Mouse (Mus musculus) kidney, postnatal 25 days (tissue): Measurements from ENCODE around the gene Dock1.

Source experiments
- DNase-seq, 2 experiments: peaks; one replicate each; pipeline ENCODE4 v3.0.0; 2021; ENCODE audit warnings: mixed read lengths in 2 of 2

The Dock1 gene

DNA sequence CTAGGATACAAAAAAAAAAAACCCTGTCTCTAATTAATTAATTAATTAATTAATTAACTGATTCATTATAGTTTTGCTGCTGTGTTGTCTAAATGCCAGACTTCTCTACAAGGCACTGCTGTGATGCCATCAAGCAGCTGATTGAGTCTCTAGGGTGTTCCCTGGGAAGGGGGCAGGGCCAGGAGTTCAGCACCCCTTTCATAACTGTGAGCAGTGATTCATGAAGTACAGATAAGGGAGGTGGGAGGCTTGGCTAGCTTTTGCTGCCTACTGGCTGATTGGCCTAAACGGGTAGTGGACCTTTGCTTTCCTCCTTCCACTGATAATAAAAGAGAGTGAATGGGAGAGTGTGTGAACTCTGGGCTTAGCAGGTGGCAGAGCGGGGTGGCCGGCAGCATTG is 389.1 kb downstream of the Dock1 start:
- DNase-seq: no peak

DNA sequence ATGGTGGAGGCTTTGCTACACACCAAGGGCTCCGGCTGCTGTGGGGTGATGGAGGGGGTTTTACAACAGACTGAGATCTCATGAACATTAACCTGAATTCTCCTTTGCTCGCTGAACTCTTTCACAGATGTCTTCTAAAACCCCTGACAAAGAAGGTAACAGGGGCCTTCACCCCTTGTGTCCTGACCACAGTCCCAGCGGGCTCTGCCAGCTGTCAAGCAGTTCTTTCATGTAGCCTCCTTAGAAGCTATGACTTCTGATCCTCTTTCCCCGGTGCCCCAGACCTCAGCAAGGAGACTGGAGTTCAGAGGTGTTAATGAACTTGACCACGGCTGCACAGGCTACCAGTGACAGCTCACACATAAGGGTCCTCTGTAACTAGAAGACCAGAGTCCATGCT is 393.4 kb downstream of the Dock1 start:
- no peak for DNase-seq

DNA sequence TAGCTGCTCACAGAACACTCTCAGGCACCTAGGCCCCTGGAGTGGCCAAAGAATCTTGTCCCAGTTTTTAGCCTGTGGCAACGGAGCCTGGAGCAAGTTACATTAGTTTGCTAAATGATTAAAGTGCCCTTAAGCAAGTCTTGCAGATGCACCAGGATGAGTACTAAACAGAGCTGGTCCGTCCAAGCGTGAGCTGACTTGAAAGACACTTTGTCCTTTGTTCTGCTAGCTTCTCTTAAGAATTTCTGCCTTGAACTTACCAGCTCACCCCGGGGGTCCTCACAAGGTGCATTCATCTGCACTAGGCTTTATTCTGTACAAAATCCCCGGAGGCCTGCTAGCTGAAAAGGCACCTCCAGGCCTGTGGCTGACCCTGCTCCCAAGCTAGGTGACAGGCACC is 394.8 kb downstream of the Dock1 start:
- DNase-seq: no peak

DNA sequence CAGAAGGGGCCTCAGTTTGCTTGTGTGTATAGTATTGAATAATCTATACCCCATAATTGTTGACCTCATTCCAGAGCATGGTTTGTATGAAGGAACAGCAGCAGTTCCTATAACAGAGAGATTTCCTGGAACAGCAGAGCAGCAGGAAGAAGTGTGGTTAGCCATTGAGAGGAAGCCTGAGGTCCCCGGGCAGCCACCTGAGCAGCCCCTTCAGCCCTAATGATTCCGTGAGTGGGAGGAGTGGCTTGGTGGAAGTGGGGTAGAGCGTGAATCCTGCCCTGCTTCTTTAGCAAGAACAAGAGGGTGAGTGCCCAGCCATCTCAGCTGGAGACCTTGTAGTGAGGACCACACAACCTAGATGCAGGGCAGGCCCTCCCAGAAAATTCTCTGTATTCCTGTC is 398.4 kb downstream of the Dock1 start:
- DNase-seq: no peak

DNA sequence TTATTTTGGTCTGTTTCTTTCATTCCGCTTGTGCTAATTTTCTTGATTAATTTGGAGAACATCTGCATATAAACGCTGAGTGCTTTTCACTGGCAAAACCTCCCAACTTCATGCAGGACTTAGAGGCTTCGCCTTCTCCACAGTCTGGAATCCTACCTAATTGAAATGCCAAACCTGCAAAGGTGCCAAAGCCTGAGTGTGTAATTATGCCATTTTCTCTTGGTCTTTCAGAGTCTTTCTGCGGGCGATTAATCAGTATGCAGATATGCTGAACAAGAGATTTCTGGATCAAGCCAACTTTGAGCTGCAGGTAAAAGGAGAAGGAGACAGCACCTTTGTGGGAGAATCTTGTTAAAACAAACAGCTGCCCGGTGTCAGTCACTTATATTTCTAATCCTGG is 406.4 kb downstream of the Dock1 start:
- DNase-seq: peak in 1 of 2 experiments; percentile 40

DNA sequence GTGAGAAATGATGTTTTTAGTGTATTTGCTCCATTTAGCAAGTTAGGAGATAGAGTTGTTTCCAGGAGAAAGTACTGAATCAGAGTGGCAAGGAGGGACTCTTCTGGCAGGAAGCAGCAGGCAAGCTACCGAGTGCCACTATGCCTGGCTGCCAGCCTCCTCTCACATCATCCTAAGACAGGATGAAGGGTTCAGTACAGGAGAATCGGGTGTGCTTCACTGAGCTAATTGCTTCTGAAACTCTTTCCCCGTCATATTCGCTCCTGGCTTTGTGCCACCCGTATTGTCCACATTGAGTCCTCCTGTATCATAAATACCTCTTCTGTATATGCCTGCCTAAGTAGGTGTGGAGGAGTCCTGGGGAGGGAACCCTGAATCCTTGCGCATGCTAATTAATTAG is 406.9 kb downstream of the Dock1 start:
- DNase-seq: no peak

DNA sequence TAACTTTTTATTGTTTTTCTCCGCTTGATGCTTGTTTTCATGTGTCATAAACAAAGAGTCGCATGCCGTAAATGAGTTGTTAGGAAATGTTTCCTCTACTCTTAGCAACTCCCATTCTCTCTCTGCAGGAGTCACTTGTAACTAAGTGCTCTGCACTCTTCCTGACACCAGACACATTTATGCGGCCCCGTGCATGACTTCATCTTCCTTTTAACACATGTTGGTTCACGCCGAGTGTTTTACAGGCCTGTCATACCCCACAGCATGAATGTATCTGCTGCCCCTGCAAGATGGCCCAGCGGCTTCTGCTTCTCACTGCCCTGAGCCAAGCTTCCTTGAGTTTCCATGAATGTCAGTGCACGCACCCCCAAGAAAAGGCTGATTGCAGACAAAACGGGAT is 407.4 kb downstream of the Dock1 start:
- DNase-seq: no peak

DNA sequence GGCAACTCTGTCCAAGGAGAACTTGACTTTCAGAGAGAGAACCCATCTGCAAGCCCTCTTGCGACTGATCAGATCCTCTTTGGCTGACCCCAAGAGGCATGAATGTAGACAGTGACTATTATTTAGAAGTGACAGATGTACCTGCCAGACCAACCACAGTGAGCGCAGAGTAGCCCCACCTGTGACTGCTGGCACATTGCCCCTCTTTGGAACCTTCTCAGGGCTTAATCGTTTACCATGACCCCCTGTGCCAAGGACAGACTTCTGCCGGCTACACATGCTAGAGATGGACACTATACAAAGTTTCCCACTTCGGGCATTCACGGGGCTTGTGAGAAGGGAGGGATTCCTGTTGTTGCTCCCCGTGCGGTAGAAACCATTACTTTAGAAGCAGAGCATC is 413.0 kb downstream of the Dock1 start:
- peak; percentile 56 to 67 for DNase-seq

DNA sequence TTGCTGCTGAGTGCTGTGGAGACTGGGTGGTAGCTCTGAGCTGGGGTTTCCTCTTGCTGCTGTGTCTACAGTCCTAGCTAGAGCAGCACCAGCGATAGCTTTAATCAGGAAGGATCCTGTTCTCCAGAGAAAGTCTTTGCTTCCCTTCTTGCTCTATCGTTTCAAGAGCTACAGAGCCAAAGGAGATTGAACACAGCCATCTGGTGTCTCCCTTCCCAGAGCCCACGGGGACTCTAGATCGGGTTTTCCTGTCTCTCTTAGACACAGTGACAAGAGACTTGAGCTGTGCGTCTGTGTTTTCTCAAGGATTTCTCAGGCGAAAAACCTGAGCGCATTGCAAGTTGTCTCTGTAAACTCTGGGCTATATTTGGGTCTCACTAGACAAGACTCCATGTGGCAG is 413.6 kb downstream of the Dock1 start:
- no peak for DNase-seq

DNA sequence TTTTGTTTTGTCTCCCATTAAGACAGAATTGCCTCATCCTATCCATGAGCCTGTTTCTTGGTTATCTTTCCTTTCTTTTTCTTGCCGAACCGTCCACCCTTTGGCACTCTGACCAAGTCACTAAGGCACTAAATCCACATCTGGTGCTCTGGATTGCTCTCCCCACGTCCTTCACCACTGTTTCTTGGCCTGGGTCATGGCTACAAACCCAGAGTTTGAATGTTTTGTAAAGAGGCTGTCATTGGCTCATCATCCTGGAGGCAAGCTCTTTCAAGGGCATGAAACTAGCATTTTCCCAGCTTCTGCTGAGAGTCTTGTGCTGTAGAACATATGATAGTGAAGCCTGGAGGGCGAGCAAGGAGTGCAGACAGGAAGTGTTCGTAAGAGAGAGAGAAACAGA is 416.1 kb downstream of the Dock1 start:
- DNase-seq: no peak

DNA sequence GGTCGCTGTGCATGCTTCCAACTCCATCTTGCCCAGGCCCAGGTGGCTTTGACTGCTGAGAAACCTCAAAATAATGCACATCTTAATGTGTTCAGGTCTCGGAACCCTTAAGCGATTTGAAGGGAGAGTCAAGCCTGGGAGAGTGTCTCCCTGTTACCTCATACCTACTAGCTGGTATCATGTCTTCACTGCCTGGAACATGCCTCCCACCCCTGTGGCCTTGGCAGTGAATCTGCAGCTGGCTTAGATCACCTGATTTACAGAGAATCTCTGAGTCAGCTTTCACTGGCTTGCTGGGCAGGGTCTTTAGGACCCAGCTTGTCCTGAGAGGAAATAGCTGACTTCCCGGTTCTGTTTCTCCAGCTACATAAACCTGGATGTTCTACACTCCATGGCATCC is 419.2 kb downstream of the Dock1 start:
- no peak for DNase-seq

DNA sequence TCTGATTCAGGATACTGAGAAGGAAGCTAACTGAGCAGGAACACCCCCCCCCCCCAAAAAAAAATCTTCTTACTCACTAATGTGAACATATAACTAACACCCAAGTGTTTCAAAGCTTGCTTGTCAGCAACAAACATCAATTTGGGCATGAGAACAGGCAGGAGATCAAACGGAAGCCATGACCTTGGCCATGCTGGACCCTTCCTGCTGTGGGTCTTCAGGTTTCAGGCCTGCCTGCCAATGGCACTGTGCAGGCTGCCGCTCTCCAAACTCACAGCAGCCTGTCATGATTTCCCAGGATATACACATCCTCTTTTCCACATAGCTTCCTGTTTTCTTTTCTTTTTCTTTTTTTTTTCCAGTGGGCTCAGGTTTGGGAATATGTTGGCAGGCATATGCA is 423.4 kb downstream of the Dock1 start:
- no peak for DNase-seq

DNA sequence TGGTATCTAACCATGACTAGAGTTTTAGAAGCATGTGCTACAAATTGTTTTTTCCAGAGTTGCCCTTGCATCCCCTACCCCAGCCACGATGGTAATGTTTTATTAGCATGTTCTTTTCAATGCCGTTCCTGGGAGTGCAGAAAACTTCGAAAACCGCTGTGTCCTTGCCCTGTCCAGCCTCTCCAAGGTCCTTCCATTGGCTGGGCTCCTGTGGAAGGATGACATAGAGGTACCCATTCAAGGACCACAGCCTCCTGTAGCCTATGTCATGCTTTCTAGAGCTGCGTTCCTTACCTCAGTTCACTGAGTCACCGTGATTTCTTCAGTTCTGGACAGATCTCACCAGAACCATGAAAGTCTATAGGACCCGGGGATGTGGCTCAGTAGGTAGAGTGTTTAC is 431.5 kb downstream of the Dock1 start:
- DNase-seq: no peak

DNA sequence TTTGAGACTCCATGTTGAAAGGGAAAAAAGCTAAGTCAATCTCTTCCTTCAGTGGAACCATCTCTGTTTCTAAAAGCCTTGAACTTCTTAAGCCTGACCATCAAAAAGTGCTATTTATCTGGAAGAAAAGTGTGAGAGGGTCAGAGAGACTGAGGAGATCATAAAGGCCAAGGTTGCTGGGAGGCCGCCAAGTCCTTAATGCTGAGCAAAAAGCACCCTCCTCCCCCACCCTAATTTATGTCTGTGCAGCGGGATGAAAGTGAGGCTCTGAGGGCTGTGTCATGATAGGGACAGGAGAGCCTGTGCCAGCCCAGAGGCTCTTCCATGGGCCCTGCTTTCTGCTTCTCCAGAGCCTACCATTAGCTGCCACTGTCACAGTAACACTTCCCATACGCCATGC is 436.1 kb downstream of the Dock1 start:
- peak in 1 of 2 experiments; percentile 24 for DNase-seq

DNA sequence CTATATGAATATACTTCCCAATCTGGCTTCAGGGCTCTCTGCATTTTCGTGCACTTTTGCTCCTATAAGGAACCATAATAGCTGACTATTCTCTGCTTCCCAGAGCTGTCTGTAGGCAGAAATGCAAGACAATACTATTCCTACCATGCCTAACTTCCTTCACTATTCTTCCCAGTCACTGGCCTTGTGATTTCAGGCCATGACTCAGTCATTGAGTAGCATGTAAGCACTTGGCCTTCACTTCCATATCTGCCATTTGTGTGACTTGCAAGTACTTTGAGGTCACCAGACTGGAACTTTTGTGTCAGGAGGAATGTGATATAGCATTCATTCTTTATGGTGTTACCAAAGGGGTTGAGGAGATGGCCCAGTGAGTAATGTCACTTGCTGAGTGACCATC is 439.9 kb downstream of the Dock1 start:
- DNase-seq: no peak

DNA sequence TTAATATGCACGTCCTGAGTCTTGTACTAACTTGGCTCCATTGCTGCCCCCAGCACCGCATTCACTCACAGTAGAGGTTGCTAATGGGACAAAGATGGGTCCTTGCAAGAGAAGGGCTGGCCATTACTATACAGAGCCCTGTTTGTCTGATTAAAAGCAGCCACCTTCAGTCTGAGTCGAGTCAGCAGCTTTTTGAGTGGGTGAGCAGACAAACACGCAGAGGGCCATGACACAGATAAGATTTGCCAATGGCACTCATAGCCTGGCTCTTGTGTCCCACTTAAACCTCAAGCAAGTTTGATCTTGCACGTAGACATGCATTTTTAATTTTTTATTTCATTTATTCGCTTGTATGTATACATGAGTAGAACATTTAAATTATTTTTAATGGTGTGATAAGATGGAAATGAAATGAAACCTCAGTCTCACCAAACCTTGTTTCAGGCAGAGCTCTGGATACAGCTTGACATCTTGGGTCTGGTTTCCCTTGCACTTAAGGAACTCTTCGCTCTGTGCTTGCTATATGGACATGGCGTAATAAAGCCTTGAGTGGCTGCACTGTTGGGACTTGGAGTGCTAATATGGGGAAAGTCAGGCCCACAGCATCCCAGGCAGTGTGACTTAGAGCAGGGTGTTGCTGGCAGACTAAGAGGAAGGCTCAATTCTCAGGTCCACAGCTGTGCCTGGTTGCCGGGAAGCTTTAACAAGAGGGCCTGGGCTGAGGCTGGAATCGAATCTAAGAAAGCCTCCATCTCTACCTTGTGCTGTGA is 455.0 kb downstream of the Dock1 start:
- no peak for DNase-seq

DNA sequence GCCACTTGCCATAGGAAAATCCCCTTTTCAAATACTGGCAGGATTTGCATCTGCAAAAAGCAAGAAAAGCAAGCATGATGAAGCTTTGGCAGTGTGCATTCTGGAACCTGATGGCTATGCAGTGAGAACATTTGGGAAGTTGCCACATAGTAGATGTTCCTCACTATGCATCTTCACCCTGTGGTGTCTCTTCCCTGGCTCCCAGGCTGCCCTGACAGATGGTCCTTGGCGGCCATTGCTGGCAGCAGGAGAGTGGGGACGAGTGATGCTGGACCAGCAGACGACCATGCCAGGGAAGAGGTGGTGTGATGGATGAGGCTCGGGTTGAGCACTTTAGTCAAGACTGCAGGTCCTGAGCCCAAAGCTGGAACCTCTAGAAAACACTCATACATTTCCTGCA is 462.0 kb downstream of the Dock1 start:
- no peak for DNase-seq

DNA sequence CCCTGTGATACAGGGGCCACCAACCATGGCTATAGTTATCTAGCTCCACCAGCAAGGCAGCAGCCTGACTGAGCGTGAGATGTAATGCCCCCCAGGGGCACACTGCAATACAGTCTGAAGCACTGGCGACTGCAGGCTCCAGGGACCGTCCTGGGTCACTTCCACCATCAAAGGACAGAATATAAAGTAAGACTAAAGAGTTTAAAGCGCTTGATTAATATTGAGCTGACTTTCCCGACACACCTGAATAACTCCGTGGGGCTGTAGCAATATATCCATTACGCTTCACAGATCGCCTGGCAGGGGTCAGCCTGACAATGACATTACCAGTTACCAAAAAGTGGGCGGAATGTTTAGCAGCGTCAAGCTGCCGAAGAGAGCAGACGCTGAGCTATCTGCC is 464.2 kb downstream of the Dock1 start:
- no peak for DNase-seq

DNA sequence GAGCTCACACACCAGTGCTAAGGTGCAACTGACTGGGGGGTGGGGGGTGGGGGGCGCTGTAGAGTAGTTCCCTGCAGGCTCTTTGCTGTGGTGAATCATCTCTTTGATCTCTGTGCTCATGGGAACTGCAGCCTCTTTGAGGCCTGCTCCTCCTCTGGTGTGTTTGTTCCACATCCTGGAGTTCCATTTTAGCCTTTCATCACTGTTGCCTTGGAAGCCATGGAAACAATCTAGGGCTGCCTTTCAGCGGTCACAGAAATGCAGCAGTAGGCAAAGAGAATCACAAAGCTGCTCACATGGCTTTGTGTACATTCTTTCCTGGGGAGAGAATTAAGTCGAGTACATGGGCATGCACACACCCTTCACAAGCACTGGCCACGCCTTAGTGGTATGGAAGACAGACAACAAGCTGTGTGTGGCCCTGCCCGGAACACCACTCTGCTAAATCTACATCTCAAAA is 468.7 kb downstream of the Dock1 start:
- DNase-seq: no peak

DNA sequence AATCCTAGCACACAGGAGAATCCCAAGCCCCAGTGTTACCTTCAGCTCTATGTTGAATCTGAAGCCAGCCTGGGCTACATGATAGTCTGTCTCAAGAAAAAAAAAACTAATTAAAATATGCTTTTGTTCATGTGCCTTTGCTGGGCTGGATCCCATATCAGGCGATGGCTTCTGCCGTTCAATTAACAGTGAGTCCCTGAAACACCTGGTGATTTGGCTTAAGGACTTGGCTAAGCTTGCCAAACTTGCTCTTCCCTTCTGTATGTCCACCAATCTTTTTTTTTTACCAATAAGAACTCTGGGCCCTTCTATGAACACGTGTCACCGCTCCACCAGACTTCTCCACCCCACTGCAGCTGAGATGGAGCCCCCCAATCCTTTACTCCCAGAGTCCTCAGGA is 474.3 kb downstream of the Dock1 start:
- DNase-seq: no peak

DNA sequence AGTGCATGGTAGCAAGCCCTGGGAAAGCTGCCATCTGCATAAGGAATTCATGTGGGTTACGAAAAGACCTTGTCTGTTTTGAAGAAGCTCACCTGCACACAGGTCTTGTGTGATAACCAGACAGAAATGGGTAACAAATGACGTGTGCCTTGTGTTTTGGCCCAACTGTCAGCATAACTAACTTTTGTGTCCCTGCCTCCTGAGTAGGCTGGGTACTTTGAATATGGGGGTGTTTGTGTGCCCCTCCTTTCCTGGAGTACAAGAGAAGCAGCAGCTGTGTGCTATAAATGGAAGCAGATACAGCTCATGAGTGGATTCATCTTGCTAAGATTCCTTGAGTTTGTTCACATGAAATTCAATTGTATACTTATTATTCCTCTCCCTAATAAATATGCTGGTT is 480.5 kb downstream of the Dock1 start:
- DNase-seq: no peak

DNA sequence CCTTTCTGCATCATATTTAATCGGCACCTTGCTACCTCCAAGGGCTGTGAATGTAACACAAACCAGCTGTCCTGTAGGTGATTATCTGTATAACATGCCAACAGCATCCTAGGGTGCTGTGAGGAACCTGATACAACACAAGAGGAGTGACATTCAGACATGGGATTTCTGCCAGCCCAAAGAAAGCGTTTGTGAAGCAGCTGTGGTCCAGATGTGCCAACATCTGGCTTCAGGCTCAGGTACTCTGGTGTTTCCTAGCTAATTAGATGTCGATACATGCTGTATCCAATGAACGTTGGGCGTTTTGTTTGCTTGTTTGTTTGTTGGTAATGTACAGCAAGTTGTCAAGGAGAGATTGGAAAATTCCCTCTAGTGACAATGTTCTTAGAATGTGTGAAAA is 487.1 kb downstream of the Dock1 start:
- DNase-seq: no peak

DNA sequence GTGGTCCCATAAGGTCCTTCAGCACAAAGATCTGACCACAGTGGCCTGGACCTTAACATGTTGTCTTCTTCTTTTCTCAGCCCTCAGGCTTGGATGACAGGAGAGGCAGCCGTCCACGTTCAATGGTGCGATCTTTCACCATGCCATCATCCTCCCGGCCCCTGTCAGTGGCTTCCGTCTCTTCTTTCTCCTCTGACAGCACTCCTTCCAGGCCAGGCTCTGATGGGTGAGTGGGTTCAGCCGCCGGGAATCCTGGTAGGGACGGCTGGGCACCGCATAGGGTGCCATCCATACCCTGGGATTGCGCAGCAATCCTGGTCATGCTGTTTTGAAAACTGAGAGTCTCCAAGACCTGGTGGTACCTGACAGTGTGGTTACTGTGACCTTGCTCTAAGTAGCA is 487.9 kb downstream of the Dock1 start:
- DNase-seq: no peak

DNA sequence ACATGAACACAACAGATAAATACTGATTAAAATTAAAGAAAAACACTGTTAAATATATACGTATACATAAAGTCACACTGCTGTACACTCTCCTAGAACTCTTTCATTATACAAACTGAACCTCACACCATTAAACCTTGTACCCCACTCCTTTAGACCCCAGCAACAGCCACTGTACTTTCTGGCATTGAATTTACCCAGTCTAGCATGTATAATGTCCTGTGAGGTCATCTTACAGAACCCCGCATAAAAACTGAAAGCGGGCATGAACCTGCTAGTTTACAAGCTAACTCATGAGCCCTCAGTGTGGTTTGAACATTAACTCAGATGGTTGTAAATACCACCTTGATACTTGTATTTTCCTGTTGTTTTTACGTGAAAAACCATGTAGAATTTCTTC is 489.2 kb downstream of the Dock1 start:
- DNase-seq: no peak

DNA sequence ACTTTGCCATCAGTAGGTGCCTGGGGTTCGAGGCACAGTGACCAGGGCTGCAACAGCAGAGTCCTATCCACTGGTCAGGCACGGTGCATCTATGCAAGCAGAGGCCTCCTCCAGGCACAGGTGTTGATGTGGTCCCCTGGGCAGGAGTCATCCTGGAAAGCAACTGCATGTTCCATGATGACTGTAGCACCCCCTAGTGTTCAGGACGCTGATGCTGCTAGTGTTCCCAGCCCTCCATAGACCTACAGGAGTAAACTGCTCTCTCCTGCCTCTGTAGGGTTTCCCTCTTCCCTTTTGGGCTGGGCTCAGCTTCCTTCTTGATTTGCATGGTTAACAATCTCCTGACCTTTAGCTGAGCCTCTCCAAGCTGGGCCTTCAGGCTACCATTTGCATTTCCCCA is 494.7 kb downstream of the Dock1 start:
- DNase-seq: peak; percentile 57 to 81
